Mouse (Mus musculus) heart, adult 2 months (tissue): ENCODE measurements at regions not wholly inside any gene's neighbourhood (a gene's known extent, or its start where the extent isn't known, plus 50 kb on each side); places are given as distances from the start of the nearest gene placed in this dataset.

Experiments
- DNase-seq, 2 experiments: peaks; one replicate each; pipeline ENCODE4 v3.0.0; 2021
- H3K27ac ChIP-seq: fragments of 200-600 bp; 2 replicates; pipeline ENCODE4 v1.8.1; 2022
- H3K27me3 ChIP-seq: fragments of 200-500 bp; 2 replicates; pipeline ENCODE4 v1.6.1; 2012; ENCODE audit warnings: mild to moderate bottlenecking, low read length, inconsistent platforms, mixed read lengths; ENCODE audit not compliant: control insufficient read depth, insufficient read depth
- H3K36me3 ChIP-seq: fragments of 200-500 bp; 2 replicates; pipeline ENCODE4 v1.6.1; 2012; ENCODE audit warnings: low read length, inconsistent platforms; ENCODE audit not compliant: control insufficient read depth, insufficient read depth
- H3K4me1 ChIP-seq: fragments of 200-500 bp; 2 replicates; pipeline ENCODE4 v1.6.1; 2011; ENCODE audit warnings: low read length; ENCODE audit not compliant: control insufficient read depth, insufficient read depth
- H3K4me3 ChIP-seq: fragments of 200-600 bp; 2 replicates; pipeline ENCODE4 v1.8.1; 2022
- H3K79me2 ChIP-seq: fragments of 200-500 bp; replicated peaks from 2 replicates; pipeline ENCODE4 v1.6.1; 2012; ENCODE audit warnings: mild to moderate bottlenecking, inconsistent platforms, low read length, moderate library complexity, mixed read lengths; ENCODE audit not compliant: control insufficient read depth, insufficient read depth
- H3K9ac ChIP-seq: fragments of 200-500 bp; 2 replicates; pipeline ENCODE4 v1.6.1; 2012; ENCODE audit warnings: low read depth, mild to moderate bottlenecking, control low read depth, inconsistent platforms, low read length, mixed read lengths
- CTCF ChIP-seq: fragments of 200-600 bp; IDR thresholded peaks from 2 replicates; pipeline ENCODE4 v1.8.1; 2022; ENCODE audit warnings: antibody characterized with exemption, mild to moderate bottlenecking, moderate library complexity
- EP300 ChIP-seq: fragments of 200-500 bp; IDR thresholded peaks from 2 replicates; pipeline ENCODE4 v1.6.1; 2011; ENCODE audit warnings: low read depth, low read length, control low read depth; ENCODE audit not compliant: insufficient read depth
- POLR2A ChIP-seq: fragments of 200-500 bp; IDR thresholded peaks from 2 replicates; pipeline ENCODE4 v1.6.1; 2011; ENCODE audit warnings: mild to moderate bottlenecking, low read depth, low read length, control low read depth; ENCODE audit not compliant: insufficient read depth
- WGBS: fragments of 180-500 bp; shearing (Covaris S2); methylation state at CpG from one replicate; pipeline ENCODE4 v1.1.7; 2018; 5-methylcytosine and 5-hydroxymethylcytosine counted together
- intact Hi-C: fragments of 180-260 bp; cut with DNase I; formaldehyde crosslinking; loops from one replicate; pipeline ENCODE4 v1.15.1; 2025

DNA sequence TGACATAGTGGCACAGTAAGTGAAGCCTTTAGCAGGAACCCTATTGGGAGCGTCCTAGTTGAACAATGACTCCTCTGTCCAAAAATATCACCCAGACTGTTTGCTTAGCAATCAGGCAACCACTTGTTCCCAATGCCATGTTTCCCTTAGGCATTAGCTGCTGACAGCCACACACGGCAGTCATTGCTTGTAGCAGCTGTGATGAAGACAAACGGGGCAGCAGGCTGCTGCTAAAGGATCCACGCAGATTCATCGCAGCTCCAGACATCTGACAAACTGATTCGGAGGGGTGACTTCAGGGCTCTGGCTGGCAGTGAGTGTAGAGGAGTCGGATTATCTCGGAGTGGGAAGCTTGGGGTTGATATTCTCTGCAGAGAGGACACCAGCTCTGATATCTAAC, 120.0 kb upstream of the Kcnj6 start:
- Histone ChIP-seq H3K9ac (no peak overlapping the region), H3K27me3 (no peaks in the 10 kb centered on the region), H3K79me2 (no peaks in the 10 kb centered on the region), H3K4me1 (no peaks in the 10 kb centered on the region), H3K4me3 (no peak overlapping the region), H3K36me3 (no peaks in the 10 kb centered on the region), H3K27ac (no peak overlapping the region)
- no peak for DNase-seq
- 27% methylated on average over 8 of the region's 8 CpGs for WGBS
- no peak for TF ChIP-seq CTCF
- TF ChIP-seq EP300 = no peak
- no peak for TF ChIP-seq POLR2A
- intact Hi-C loops = no loop called here

DNA sequence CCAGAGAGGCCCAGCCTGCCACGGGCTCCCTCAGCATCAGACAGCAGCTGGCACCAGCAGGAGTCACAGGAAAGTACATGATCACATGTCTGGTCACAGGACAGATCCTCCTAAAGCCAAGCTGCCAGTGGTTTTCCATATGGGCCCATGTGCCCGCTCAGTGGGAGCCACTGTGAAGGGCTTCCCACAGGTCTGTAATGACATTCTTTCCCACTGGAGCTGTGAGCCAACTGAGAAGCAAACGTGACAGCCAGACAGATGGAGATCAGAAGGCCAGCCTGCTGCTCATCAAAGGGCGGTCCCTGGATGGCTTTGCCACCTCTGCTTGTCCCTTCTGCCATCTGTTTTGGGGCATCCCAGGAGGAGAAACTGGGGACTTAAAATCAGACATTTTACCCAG, 121.8 kb upstream of the Kcnj6 start:
- no peaks in the 10 kb centered on the region for H3K79me2 ChIP-seq
- H3K9ac ChIP-seq = no peak overlapping the region
- H3K27me3 ChIP-seq = no peaks in the 10 kb centered on the region
- H3K4me3 ChIP-seq = no peak overlapping the region
- intact Hi-C loops = no loop called here
- H3K27ac ChIP-seq = no peak overlapping the region
- TF ChIP-seq POLR2A (no peak), CTCF (no peak), EP300 (no peak)
- no peaks in the 10 kb centered on the region for H3K36me3 ChIP-seq
- no peaks in the 10 kb centered on the region for H3K4me1 ChIP-seq
- 53% methylated on average over 4 of the region's 4 CpGs for WGBS
- DNase-seq = no peak

DNA sequence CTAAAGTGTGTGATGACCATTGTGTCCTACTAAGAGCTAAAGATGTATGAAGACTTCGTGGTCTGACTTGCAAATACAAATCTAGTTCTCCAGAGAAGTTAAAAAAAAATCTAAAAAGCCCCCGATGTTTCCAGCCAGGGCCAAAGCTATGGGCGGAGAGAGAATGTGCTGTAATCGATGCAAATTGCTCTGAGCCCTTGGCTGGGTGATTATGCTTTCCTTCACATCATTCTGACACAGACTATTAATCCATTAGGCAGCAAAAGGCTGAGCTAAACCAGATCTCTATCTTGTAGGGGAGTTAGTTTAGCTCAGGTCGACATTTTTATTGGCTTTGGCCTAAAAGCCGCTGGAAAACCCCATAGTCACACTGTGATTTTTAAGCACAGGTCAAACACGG, 124.5 kb upstream of the Kcnj6 start:
- DNase-seq = no peak
- Histone ChIP-seq H3K27me3 (no peaks in the 10 kb centered on the region), H3K79me2 (no peaks in the 10 kb centered on the region), H3K27ac (no peak overlapping the region), H3K4me3 (no peak overlapping the region), H3K36me3 (no peaks in the 10 kb centered on the region), H3K4me1 (no peaks in the 10 kb centered on the region), H3K9ac (no peak overlapping the region)
- TF ChIP-seq EP300 (no peak), CTCF (no peak), POLR2A (no peak)
- intact Hi-C loops = no loop called here
- WGBS = 58% methylated on average over 7 of the region's 7 CpGs

GRCm38 (mm10) chr16:95127616-95128015, 129.7 kb upstream of the Kcnj15 start:
- DNase-seq = no peak
- intact Hi-C loops = no loop called here
- Histone ChIP-seq H3K9ac (no peak overlapping the region), H3K4me1 (no peaks in the 10 kb centered on the region), H3K4me3 (no peak overlapping the region), H3K27me3 (no peaks in the 10 kb centered on the region), H3K36me3 (no peaks in the 10 kb centered on the region), H3K79me2 (no peaks in the 10 kb centered on the region), H3K27ac (no peak overlapping the region)
- TF ChIP-seq EP300 (no peak), CTCF (no peak), POLR2A (no peak)
- WGBS = 46% methylated on average over 8 of the region's 8 CpGs

DNA sequence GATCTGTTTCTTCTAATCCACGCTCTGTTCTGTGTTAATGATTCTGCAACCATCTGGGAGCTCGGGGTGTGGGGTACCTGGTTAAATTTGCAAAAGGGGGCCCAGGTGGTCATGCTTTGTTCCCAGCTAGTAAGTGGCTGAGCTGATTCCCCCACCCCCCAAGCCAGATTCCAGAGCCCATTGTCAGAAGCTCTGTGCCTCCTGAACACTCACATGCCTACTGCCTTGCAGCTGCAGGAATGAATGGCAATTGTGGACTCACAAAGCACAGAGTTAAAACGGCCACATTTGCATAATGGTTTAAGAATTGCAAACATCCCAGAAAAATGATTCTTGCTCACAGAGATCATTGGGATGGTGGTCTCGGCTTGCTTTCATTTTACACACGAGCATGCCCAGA, 125.5 kb upstream of the Kcnj15 start:
- 59% methylated on average over 5 of the region's 5 CpGs for WGBS
- Histone ChIP-seq H3K9ac (no peak overlapping the region), H3K4me3 (no peak overlapping the region), H3K36me3 (no peaks in the 10 kb centered on the region), H3K27ac (no peak overlapping the region), H3K79me2 (no peaks in the 10 kb centered on the region), H3K27me3 (no peaks in the 10 kb centered on the region), H3K4me1 (no peaks in the 10 kb centered on the region)
- no peak for DNase-seq
- intact Hi-C loops = no loop called here
- TF ChIP-seq CTCF = no peak
- no peak for TF ChIP-seq POLR2A
- no peak for TF ChIP-seq EP300

DNA sequence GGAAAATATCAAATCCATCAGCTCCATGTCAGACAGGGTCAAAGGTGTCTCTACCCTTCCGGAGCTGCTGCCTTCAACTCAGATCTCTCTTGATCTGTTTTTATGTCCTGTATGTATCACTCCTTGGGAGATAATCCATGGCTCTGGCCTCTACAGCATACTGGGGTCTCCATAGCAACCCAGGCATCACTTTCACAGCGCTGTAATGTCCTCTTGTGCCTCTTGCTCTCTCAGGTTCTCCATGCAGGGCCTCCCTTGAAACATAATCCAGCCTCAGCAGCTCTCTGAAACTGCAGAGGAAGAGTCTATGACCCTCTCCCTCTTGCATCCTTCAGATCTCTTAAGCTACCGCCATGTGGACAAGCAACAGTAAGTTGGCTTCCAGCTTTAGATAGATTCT, 118.5 kb upstream of the Kcnj15 start:
- TF ChIP-seq CTCF (no peak), EP300 (no peak), POLR2A (no peak)
- no peaks in the 10 kb centered on the region for H3K4me1 ChIP-seq
- H3K4me3 ChIP-seq = no peak overlapping the region
- DNase-seq = no peak
- H3K27me3 ChIP-seq = no peaks in the 10 kb centered on the region
- no peaks in the 10 kb centered on the region for H3K79me2 ChIP-seq
- H3K27ac ChIP-seq = no peak overlapping the region
- no peaks in the 10 kb centered on the region for H3K36me3 ChIP-seq
- H3K9ac ChIP-seq = no peak overlapping the region
- intact Hi-C loops = no loop called here
- WGBS = 63% methylated on average over 3 of the region's 3 CpGs
